Mouse (Mus musculus): ENCODE measurements at regions not wholly inside any gene's neighbourhood (a gene's known extent, or its start where the extent isn't known, plus 50 kb on each side); places are given as distances from the start of the nearest gene placed in this dataset.
A peak's percentile ranks its signal among the peaks of the same experiment; 100 is the strongest.

DNA sequence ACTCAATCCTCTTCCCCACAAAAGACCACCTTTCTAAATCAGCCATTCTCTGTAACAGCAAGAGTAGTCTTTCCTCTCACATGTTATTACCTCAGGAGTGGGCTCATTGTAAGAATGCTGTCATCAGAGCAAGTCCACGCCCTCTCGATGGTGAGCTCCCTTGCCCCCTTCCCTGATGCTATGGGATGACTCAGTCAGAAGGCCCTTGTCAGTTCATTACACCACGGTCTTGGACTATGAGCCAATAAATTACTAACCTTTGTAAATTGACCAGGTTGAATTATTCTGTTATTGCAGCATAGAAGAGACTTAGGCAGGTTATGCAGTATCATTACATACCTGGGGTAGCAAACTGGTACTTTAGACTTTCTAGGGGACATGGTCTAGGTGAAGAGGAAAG is 237.4 kb upstream of the Klf4 start:
- 93% methylated on average over 3 of the region's 3 CpGs for WGBS
- Histone ChIP-seq H3K9me3 (replicated peaks; ENCODE audit: control insufficient read depth, low read length) (no peaks in the 10 kb centered on the region), H3K4me1 (ENCODE audit: control insufficient read depth, insufficient read depth, low read length) (no peaks in the 10 kb centered on the region), H3K27me3 (replicated peaks; ENCODE audit: control insufficient read depth, insufficient read depth, low read length) (no peaks in the 10 kb centered on the region), H3K36me3 (ENCODE audit: control insufficient read depth, insufficient read depth, low read length) (no peaks in the 10 kb centered on the region), H3K9ac (ENCODE audit: low read length) (no peak overlapping the region), H3K27ac (ENCODE audit: low read depth, low read length) (no peak overlapping the region), H3K4me2 (ENCODE audit: low read length) (no peak overlapping the region), H3K4me3 (ENCODE audit: low read depth, low read length) (no peak overlapping the region)
- ATAC-seq (no peak), DNase-seq (ENCODE audit: low spot score) (no peak)

DNA sequence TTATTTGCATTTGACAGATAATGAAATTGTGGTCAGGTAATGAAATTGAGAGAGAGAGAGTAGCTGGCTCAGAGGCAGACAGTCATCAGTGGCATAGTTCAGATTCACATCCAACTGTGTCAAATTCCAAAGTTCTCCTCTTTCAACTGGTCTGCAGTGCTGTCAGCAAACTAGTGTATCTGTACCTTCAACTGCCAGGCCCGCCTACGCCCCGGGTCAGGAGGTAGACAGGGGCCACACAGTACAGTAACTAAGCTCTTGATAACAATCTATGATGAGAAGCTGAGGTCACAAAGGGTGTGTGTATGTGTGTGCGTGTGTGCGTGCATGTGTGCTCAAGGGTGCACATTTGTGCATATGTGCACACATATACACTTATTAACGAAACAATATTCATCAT is 236.1 kb upstream of the Klf4 start:
- DNase-seq (ENCODE audit: low spot score) (no peak), ATAC-seq (no peak)
- Histone ChIP-seq H3K27ac (ENCODE audit: low read depth, low read length) (no peak overlapping the region), H3K4me1 (ENCODE audit: control insufficient read depth, insufficient read depth, low read length) (no peaks in the 10 kb centered on the region), H3K27me3 (replicated peaks; ENCODE audit: control insufficient read depth, insufficient read depth, low read length) (no peaks in the 10 kb centered on the region), H3K36me3 (ENCODE audit: control insufficient read depth, insufficient read depth, low read length) (no peaks in the 10 kb centered on the region), H3K4me2 (ENCODE audit: low read length) (no peak overlapping the region), H3K9me3 (replicated peaks; ENCODE audit: control insufficient read depth, low read length) (no peaks in the 10 kb centered on the region), H3K4me3 (ENCODE audit: low read depth, low read length) (no peak overlapping the region), H3K9ac (ENCODE audit: low read length) (no peak overlapping the region)
- 96% methylated on average over 6 of the region's 6 CpGs for WGBS

DNA sequence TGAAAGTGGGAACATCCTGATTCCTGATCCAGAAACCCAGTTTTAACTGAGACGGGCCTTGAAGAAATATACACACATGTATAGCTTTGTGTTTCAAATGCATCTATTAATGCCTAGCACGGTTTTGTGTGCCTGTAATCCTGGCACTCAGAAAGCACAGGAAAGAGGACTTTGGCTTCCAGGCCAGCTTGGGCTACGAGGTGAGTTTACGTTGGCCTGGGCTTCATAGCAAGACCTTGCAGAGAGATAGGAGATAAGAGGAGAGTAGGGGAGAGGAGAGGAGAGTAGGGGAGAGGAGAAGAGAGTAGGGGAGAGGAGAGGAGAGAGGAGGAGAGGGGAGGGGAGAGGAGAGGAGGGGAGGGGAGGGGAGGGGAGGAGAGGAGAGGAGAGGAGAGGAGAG is 234.9 kb upstream of the Klf4 start:
- H3K4me1 ChIP-seq (ENCODE audit: control insufficient read depth, insufficient read depth, low read length): no peaks in the 10 kb centered on the region
- no peak overlapping the region for H3K4me3 ChIP-seq (ENCODE audit: low read depth, low read length)
- 87% methylated on average over 4 of the region's 4 CpGs for WGBS
- H3K4me2 ChIP-seq (ENCODE audit: low read length): no peak overlapping the region
- H3K27me3 ChIP-seq (replicated peaks; ENCODE audit: control insufficient read depth, insufficient read depth, low read length): no peaks in the 10 kb centered on the region
- H3K27ac ChIP-seq (ENCODE audit: low read depth, low read length): no peak overlapping the region
- no peak overlapping the region for H3K9ac ChIP-seq (ENCODE audit: low read length)
- ATAC-seq (no peak), DNase-seq (ENCODE audit: low spot score) (no peak)
- H3K36me3 ChIP-seq (ENCODE audit: control insufficient read depth, insufficient read depth, low read length): no peaks in the 10 kb centered on the region
- H3K9me3 ChIP-seq (replicated peaks; ENCODE audit: control insufficient read depth, low read length): no peaks in the 10 kb centered on the region

- DNase-seq (ENCODE audit: low spot score): peak; percentile 42
- no peak overlapping the region for H3K27ac ChIP-seq (ENCODE audit: low read depth, low read length)
- no peak overlapping the region for H3K4me3 ChIP-seq (ENCODE audit: low read depth, low read length)
- H3K27me3 ChIP-seq (replicated peaks; ENCODE audit: control insufficient read depth, insufficient read depth, low read length): no peaks in the 10 kb centered on the region
- H3K4me1 ChIP-seq (ENCODE audit: control insufficient read depth, insufficient read depth, low read length): no peaks in the 10 kb centered on the region
- 86% methylated on average over 2 of the region's 2 CpGs for WGBS
- no peaks in the 10 kb centered on the region for H3K9me3 ChIP-seq (replicated peaks; ENCODE audit: control insufficient read depth, low read length)
- no peak overlapping the region for H3K4me2 ChIP-seq (ENCODE audit: low read length)
- no peak; the same call in 1 of the 2 replicates for ATAC-seq
- no peaks in the 10 kb centered on the region for H3K36me3 ChIP-seq (ENCODE audit: control insufficient read depth, insufficient read depth, low read length)
- no peak overlapping the region for H3K9ac ChIP-seq (ENCODE audit: low read length)
Observed at GRCm38 (mm10) chr4:55765780-55766179, 233.5 kb upstream of the Klf4 start.

DNA sequence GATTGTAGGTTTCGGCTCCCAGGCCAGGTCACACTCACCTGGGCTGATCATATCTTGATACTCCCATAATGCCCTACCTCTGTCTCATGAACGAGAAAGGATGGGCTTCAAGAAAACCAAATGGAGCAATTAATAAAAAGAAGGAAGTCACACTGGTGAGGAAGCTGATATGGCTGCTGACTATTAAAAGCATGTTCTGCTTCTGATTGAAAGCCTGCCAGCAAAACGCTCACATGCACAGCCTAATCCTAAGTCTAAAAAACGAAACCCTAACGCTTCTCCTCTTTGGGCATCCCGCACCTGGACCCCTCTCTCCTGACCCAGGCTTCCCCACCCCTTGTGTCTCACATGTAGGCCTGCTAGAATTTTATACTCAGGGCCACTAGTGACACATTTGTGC is 230.8 kb upstream of the Klf4 start:
- Histone ChIP-seq H3K4me1 (ENCODE audit: control insufficient read depth, insufficient read depth, low read length) (no peaks in the 10 kb centered on the region), H3K4me3 (ENCODE audit: low read depth, low read length) (no peak overlapping the region), H3K36me3 (ENCODE audit: control insufficient read depth, insufficient read depth, low read length) (no peaks in the 10 kb centered on the region), H3K9ac (ENCODE audit: low read length) (no peak overlapping the region), H3K27ac (ENCODE audit: low read depth, low read length) (no peak overlapping the region), H3K27me3 (replicated peaks; ENCODE audit: control insufficient read depth, insufficient read depth, low read length) (no peaks in the 10 kb centered on the region), H3K9me3 (replicated peaks; ENCODE audit: control insufficient read depth, low read length) (no peaks in the 10 kb centered on the region), H3K4me2 (ENCODE audit: low read length) (no peak overlapping the region)
- no peak for ATAC-seq
- no peak for DNase-seq (ENCODE audit: low spot score)
- WGBS: 79% methylated on average over 6 of the region's 6 CpGs

GRCm38 (mm10) chr4:55762389-55762788 is 230.1 kb upstream of the Klf4 start:
- Histone ChIP-seq H3K4me1 (ENCODE audit: control insufficient read depth, insufficient read depth, low read length) (no peaks in the 10 kb centered on the region), H3K9me3 (replicated peaks; ENCODE audit: control insufficient read depth, low read length) (no peaks in the 10 kb centered on the region), H3K9ac (ENCODE audit: low read length) (no peak overlapping the region), H3K27me3 (replicated peaks; ENCODE audit: control insufficient read depth, insufficient read depth, low read length) (no peaks in the 10 kb centered on the region), H3K4me3 (ENCODE audit: low read depth, low read length) (no peak overlapping the region), H3K36me3 (ENCODE audit: control insufficient read depth, insufficient read depth, low read length) (no peaks in the 10 kb centered on the region), H3K27ac (ENCODE audit: low read depth, low read length) (no peak overlapping the region), H3K4me2 (ENCODE audit: low read length) (no peak overlapping the region)
- 90% methylated on average over 4 of the region's 4 CpGs for WGBS
- DNase-seq (ENCODE audit: low spot score): no peak
- no peak for ATAC-seq

DNA sequence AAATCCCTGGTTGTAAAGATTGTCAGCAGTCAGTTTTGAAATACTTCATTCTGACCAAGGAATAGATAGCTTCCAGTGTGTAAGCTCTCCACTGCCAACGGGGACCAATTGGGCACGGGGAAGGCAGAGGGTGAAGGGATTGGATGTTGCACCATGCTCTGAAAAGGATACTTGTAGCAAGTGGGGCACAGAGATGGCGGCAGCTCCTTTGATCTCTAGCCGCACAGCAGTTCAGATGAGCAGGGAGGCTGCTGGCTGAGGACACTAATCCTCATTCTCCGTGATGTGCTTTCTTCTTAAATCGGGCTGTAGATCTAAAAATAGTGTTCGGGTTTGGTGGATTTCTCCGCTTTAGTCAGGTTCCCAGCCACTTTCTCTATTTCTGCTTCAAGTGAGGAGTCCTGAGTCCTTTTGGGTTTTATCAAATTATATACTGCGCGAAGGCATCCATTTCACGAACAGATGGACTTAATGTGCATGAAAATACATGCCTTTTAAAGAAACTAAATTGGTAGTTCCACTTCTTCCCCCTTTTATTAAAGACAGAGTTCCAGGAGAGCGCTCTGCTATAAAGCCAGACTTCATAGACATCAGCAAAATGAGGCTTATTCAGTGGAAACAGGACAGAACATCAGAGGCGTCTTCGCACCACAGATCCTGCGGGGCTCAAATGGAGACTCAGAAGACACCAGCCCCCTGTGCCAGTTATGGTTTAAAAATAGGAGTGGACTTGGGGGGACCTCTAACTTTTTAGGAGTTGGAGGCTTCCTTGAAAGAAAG is 225.1 kb upstream of the Klf4 start:
- ATAC-seq (no peak), DNase-seq (ENCODE audit: low spot score) (peak; percentile 36)
- no peak overlapping the region for H3K4me2 ChIP-seq (ENCODE audit: low read length)
- H3K27me3 ChIP-seq (replicated peaks; ENCODE audit: control insufficient read depth, insufficient read depth, low read length): no peaks in the 10 kb centered on the region
- no peaks in the 10 kb centered on the region for H3K36me3 ChIP-seq (ENCODE audit: control insufficient read depth, insufficient read depth, low read length)
- H3K27ac ChIP-seq (ENCODE audit: low read depth, low read length): no peak overlapping the region
- H3K9ac ChIP-seq (ENCODE audit: low read length): no peak overlapping the region
- no peak overlapping the region for H3K4me3 ChIP-seq (ENCODE audit: low read depth, low read length)
- WGBS: 53% methylated on average over 15 of the region's 15 CpGs
- H3K4me1 ChIP-seq (ENCODE audit: control insufficient read depth, insufficient read depth, low read length): no peaks in the 10 kb centered on the region
- H3K9me3 ChIP-seq (replicated peaks; ENCODE audit: control insufficient read depth, low read length): no peaks in the 10 kb centered on the region

DNA sequence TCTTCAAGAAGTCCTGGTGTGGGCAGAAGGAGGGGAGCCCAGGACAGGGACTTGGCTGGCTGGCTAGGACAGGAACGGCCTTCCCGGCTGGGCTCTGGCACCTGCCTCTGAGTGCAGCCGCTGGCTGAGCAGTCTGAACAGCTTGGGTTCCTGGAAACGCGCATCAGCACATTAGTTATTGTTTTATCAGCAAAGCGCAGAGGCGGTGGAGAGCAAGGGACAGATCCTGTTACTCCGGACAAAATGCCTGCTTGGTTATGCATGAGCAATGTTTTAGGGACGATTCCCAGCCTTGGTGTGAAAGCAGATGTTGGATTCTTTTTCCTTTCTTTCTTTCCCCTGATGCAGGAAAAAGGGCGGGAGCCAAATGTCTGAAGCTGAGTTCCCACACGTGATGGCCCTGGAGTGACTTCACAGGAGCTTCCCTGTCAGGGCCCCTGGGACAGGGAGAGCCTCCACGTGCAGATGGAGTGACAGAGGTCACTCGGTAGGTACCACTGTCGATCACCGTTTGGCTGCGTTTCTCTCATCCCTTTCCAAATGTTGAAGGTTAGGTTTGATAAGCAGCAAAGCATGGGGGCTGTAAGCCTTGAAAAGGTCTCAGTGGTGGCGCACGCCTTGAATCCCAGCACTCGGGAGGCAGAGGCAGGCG is 217.8 kb upstream of the Klf4 start:
- H3K4me1 ChIP-seq (ENCODE audit: control insufficient read depth, insufficient read depth, low read length): no peaks in the 10 kb centered on the region
- DNase-seq (ENCODE audit: low spot score): peak; percentile 10
- H3K4me3 ChIP-seq (ENCODE audit: low read depth, low read length): no peak overlapping the region
- H3K4me2 ChIP-seq (ENCODE audit: low read length): no peak overlapping the region
- H3K27ac ChIP-seq (ENCODE audit: low read depth, low read length): no peak overlapping the region
- H3K9ac ChIP-seq (ENCODE audit: low read length): no peak overlapping the region
- no peaks in the 10 kb centered on the region for H3K9me3 ChIP-seq (replicated peaks; ENCODE audit: control insufficient read depth, low read length)
- no peak for ATAC-seq
- no peaks in the 10 kb centered on the region for H3K36me3 ChIP-seq (ENCODE audit: control insufficient read depth, insufficient read depth, low read length)
- 75% methylated on average over 20 of the region's 20 CpGs for WGBS
- no peaks in the 10 kb centered on the region for H3K27me3 ChIP-seq (replicated peaks; ENCODE audit: control insufficient read depth, insufficient read depth, low read length)

- H3K27me3 ChIP-seq (replicated peaks; ENCODE audit: control insufficient read depth, insufficient read depth, low read length): no peaks in the 10 kb centered on the region
- H3K9me3 ChIP-seq (replicated peaks; ENCODE audit: control insufficient read depth, low read length): no peaks in the 10 kb centered on the region
- H3K4me3 ChIP-seq (ENCODE audit: low read depth, low read length): no peak overlapping the region
- no peak overlapping the region for H3K9ac ChIP-seq (ENCODE audit: low read length)
- no peak overlapping the region for H3K4me2 ChIP-seq (ENCODE audit: low read length)
- H3K4me1 ChIP-seq (ENCODE audit: control insufficient read depth, insufficient read depth, low read length): no peaks in the 10 kb centered on the region
- 91% methylated on average over 8 of the region's 8 CpGs for WGBS
- H3K36me3 ChIP-seq (ENCODE audit: control insufficient read depth, insufficient read depth, low read length): no peaks in the 10 kb centered on the region
- H3K27ac ChIP-seq (ENCODE audit: low read depth, low read length): no peak overlapping the region
- ATAC-seq (no peak), DNase-seq (ENCODE audit: low spot score) (no peak)
Observed at GRCm38 (mm10) chr4:55741355-55741754, 209.1 kb upstream of the Klf4 start.

Data from forebrain, embryonic 14.5 days (tissue).